Mouse (Mus musculus) G1E (cell line): ENCODE measurements around the gene Akr7a5. TPM values are rescaled to one million over a fixed set of nuclear protein-coding genes. Genes with fewer than 3 reads are reported as not detected.

Source experiments
- ATAC-seq: 2 replicates; pipeline ENCODE4 v1.8.0; 2016; ENCODE audit warnings: mild to moderate bottlenecking; ENCODE audit not compliant: insufficient number of reproducible peaks, poor library complexity, low FRiP score, severe bottlenecking; ENCODE audit errors: extremely low read depth
- DNase-seq: peaks from one replicate; pipeline ENCODE4 v3.0.0; 2012; ENCODE audit warnings: low spot score
- H3K27me3 ChIP-seq: 2 replicates; pipeline ENCODE4 v1.6.1; 2012; ENCODE audit warnings: mild to moderate bottlenecking, low read length, inconsistent platforms; ENCODE audit not compliant: insufficient read depth
- H3K36me3 ChIP-seq: replicated peaks from 2 replicates; pipeline ENCODE3; 2012; ENCODE audit warnings: mild to moderate bottlenecking, inconsistent platforms
- H3K4me1 ChIP-seq: 2 replicates; pipeline ENCODE4 v1.6.1; 2012; ENCODE audit warnings: low read depth, low read length, inconsistent platforms, mixed read lengths; ENCODE audit not compliant: insufficient read depth
- H3K4me3 ChIP-seq: 2 replicates; pipeline ENCODE4 v1.5.1; 2012; ENCODE audit warnings: low read depth, mild to moderate bottlenecking, inconsistent platforms, low read length, moderate library complexity, mixed read lengths
- H3K9me3 ChIP-seq: replicated peaks from 2 replicates; pipeline ENCODE4 v1.6.1; 2012; ENCODE audit warnings: inconsistent platforms
- CTCF ChIP-seq: IDR thresholded peaks from 2 replicates; pipeline ENCODE4 v1.5.1; 2012; ENCODE audit warnings: low read depth, low read length, inconsistent platforms, mixed read lengths
- GATA1 ChIP-seq: IDR thresholded peaks from 2 replicates; pipeline ENCODE4 v1.6.1; 2012; ENCODE audit warnings: borderline replicate concordance, low read length, inconsistent platforms, mixed read lengths
- GATA2 ChIP-seq: IDR thresholded peaks from 2 replicates; pipeline ENCODE4 v1.6.1; 2012; ENCODE audit warnings: low read depth, low read length, inconsistent platforms, borderline replicate concordance
- POLR2AphosphoS5 ChIP-seq: IDR thresholded peaks from 2 replicates; pipeline ENCODE4 v1.6.1; 2012; ENCODE audit warnings: low read depth, low read length, inconsistent platforms; ENCODE audit not compliant: insufficient replicate concordance
- TAL1 ChIP-seq: conservative IDR thresholded peaks from 2 replicates; pipeline ENCODE4 v1.6.1; 2012; ENCODE audit warnings: low read depth, low read length, inconsistent platforms, mixed read lengths
- polyA plus RNA-seq: library from polyadenylated mRNA; stranded (reverse); fragments of >175 nt; gene quantifications from 2 replicates; pipeline ENCODE4 v1.2.3, GENCODE M21; 2012
- total RNA-seq, 2 experiments: library from RNA; stranded (forward) in 1 of 2; stranded (reverse) in 1 of 2; fragments of 200-1000 nt in 1 of 2; fragments of >200 nt in 1 of 2; fragmentation: Nextera tagmentation in 1 of 2; gene quantifications; 2 replicates each; pipeline ENCODE4 v1.2.3; 2014 to 2017

Gene Akr7a5
- total and polyA plus RNA-seq, 3 experiments, result 7.8 to 57.3 (median 13.8) TPM

DNA sequence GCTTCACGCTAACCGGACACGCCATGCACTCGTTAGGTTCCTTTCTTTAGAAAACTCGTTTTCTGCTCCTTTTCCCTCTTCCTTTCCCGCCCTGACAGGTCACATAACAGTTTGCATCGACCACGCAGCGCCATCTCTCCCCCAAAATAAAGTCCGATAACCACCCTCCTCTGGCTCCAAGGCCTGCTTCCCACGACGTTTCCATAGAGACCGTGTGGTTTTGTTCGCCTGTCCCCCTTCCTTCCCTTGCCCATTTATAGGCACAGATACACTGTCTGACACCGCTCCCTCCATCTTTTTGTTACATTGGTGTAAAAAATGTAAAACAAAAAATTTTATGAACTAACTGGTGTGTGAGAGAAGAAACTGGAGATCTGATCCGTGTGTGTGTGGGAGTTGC lies 19.4 kb upstream of the Akr7a5 start:
- Histone ChIP-seq H3K4me3 (no peak overlapping the region), H3K36me3 (peaks cover 68% of the 10 kb centered on the region), H3K4me1 (0 out of 2 replicates have a peak, but pooled peaks cover 3% of the 10 kb centered on the region), H3K9me3 (no peaks in the 10 kb centered on the region), H3K27me3 (no peaks in the 10 kb centered on the region)
- TF ChIP-seq TAL1 (no peak), GATA1 (no peak), POLR2AphosphoS5 (no peak), GATA2 (no peak), CTCF (no peak)
- ATAC-seq (no peak), DNase-seq (no peak)

- no peak for TF ChIP-seq TAL1
- no peak for TF ChIP-seq GATA2
- TF ChIP-seq CTCF, result no peak
- TF ChIP-seq POLR2AphosphoS5, result no peak
- TF ChIP-seq GATA1, result no peak
- ATAC-seq, result no peak
- Histone ChIP-seq H3K4me1 (0 out of 2 replicates have a peak, but pooled peaks cover 6% of the 10 kb centered on the region), H3K27me3 (no peaks in the 10 kb centered on the region), H3K36me3 (peaks cover 65% of the 10 kb centered on the region), H3K4me3 (no peak overlapping the region), H3K9me3 (no peaks in the 10 kb centered on the region)
- no peak for DNase-seq
These were observed 18.5 kb upstream of the Akr7a5 start for GRCm38 (mm10) chr4:139292038-139292437.

DNA sequence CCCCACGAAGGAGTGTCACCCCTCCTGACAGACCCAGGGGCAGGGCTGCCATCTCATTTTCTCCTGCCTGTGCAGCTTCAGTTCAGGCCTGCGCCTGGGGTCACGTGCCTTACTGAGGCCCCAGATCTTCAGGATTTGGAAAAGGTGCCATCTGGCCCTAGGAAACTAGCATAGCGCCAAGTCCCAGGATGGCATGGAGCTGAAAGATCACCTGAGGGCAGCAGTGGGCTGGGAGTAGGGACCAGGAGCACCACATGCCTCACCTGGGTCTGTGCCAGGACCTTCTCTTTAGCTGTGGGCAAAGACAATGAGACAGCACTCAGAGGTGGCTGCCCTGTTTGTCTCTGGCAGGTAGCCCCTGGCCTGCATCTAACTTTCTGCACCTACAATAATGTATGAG lies 13.0 kb upstream of the Akr7a5 start:
- peaks cover 3% of the 10 kb centered on the region; the same call in 1 of the 2 replicates for H3K4me1 ChIP-seq
- TF ChIP-seq GATA1, result no peak
- TF ChIP-seq CTCF, result no peak
- TF ChIP-seq TAL1, result no peak
- no peak for TF ChIP-seq GATA2
- TF ChIP-seq POLR2AphosphoS5, result no peak

DNA sequence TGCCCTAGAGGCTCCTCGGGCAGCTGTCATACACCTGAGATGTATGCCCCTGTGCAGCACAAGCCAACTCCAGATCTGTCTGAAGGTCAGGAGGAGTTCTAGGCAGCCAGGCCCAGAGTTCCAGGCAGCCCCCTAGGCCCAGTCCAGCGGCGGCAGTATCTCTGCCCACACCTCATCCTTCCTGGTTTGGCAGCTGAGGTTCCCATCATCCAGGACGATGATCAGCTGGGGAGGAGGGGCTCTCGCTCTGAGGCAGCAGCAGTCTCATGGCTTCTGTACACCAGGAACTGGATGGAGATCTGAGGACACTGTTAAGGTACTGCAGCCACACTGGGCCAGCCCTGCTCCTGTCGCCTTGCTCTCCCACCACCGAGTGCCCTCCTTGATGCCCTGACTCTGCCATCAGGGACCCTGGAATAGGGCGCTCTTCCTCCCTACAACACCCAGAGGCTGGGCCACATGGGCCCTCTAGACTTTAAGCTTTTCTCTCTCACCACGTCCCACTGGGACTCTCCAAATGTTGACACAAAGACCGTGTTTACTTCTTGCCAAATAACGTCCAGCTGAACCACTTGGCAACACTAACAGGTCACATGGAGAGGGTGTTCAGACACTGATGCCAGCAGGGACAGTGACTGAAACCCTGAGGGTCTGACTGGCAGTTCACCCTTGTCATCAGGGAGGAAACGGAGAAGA lies 11.7 kb upstream of the Akr7a5 start:
- DNase-seq (no peak), ATAC-seq (no peak)
- no peaks in the 10 kb centered on the region for H3K9me3 ChIP-seq
- H3K36me3 ChIP-seq, result peaks cover 68% of the 10 kb centered on the region
- TF ChIP-seq CTCF (no peak), GATA1 (no peak)
- no peaks in the 10 kb centered on the region for H3K27me3 ChIP-seq
- peaks cover 3% of the 10 kb centered on the region; the same call in 1 of the 2 replicates for H3K4me1 ChIP-seq
- H3K4me3 ChIP-seq, result no peak overlapping the region

More for the DNA sequence above, 13.0 kb upstream of the Akr7a5 start:
- Histone ChIP-seq H3K27me3 (no peaks in the 10 kb centered on the region), H3K9me3 (no peaks in the 10 kb centered on the region), H3K4me3 (no peak overlapping the region), H3K36me3 (peaks cover 62% of the 10 kb centered on the region)
- ATAC-seq, result no peak
- DNase-seq, result no peak

DNA sequence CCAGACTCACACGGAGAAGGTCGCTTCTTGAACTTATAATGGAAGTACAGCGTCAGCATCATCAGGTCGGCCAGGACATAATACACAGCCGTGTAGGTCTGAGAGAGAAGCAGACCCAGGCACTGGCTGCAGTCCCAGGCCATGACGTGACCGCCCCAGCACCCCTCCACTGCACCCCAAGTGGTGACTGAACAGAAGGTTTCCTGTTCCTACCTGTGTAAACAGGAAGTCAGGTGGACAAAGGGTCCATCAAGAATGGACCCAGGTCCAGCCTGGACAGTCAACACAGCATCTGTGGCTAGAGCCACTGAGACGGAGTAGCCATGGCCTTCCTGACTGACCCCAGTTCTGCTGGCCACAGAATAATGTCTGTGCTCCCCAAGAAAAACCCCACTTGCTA lies 8.8 kb upstream of the Akr7a5 start:
- peaks cover 88% of the 10 kb centered on the region for H3K36me3 ChIP-seq
- no peaks in the 10 kb centered on the region for H3K9me3 ChIP-seq
- DNase-seq (no peak), ATAC-seq (no peak)
- H3K4me3 ChIP-seq, result no peak overlapping the region
- H3K4me1 ChIP-seq, result peaks cover 7% of the 10 kb centered on the region; the same call in 1 of the 2 replicates
- H3K27me3 ChIP-seq, result no peaks in the 10 kb centered on the region
- TF ChIP-seq GATA2 (no peak), POLR2AphosphoS5 (no peak), CTCF (no peak), TAL1 (no peak), GATA1 (no peak)

DNA sequence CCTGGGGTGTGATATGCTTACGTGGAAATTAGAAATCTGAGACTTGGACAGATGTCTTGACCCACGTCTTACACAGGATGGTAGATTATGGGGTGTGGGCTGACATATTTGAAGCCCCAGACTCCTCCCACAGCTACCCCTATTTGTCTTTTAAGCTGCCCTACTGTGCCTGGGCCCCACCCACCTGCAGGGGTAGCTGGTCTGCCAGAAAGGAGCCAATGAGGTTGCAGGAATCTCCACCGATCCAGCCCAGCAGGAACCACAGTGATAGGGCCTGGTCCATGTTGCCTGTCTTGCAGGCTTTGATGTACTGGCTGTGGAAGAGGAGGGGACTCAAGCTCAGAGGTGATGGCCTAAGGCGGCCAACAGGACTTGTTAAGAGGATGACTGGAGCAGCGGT lies 8.3 kb upstream of the Akr7a5 start:
- ATAC-seq (no peak), DNase-seq (no peak)
- Histone ChIP-seq H3K27me3 (no peaks in the 10 kb centered on the region), H3K4me1 (peaks cover 5% of the 10 kb centered on the region; the same call in 1 of the 2 replicates), H3K9me3 (no peaks in the 10 kb centered on the region), H3K4me3 (no peak overlapping the region), H3K36me3 (peaks cover 88% of the 10 kb centered on the region)
- TF ChIP-seq GATA1, result no peak
- TF ChIP-seq POLR2AphosphoS5, result no peak

- TF ChIP-seq GATA2 (no peak), GATA1 (no peak), CTCF (no peak), TAL1 (no peak), POLR2AphosphoS5 (no peak)
- no peaks in the 10 kb centered on the region for H3K9me3 ChIP-seq
- DNase-seq (no peak), ATAC-seq (no peak)
- H3K36me3 ChIP-seq, result peaks cover 66% of the 10 kb centered on the region
- no peak overlapping the region for H3K4me3 ChIP-seq
- peaks cover 31% of the 10 kb centered on the region for H3K4me1 ChIP-seq
- no peaks in the 10 kb centered on the region for H3K27me3 ChIP-seq
These were observed 5.0 kb upstream of the Akr7a5 start for GRCm38 (mm10) chr4:139305521-139305920.
